Mouse (Mus musculus): ENCODE results near the gene Myof. TPM values are rescaled to one million over a fixed set of nuclear protein-coding genes. Genes with fewer than 3 reads are reported as not detected.

Gene Myof
- total RNA-seq, 1 experiment from 2014 or later: 4.6 TPM

- ATAC-seq (replicated peaks; ENCODE audit: insufficient number of reproducible peaks, low FRiP score, low TSS enrichment, poor library complexity, severe bottlenecking): no peak
Observed at GRCm38 (mm10) chr19:38053227-38054041, 10.1 kb upstream of the Myof start.

GRCm38 (mm10) chr19:38049686-38050085, 6.3 kb upstream of the Myof start:
- no peak for ATAC-seq (replicated peaks; ENCODE audit: insufficient number of reproducible peaks, low FRiP score, low TSS enrichment, poor library complexity, severe bottlenecking)

DNA sequence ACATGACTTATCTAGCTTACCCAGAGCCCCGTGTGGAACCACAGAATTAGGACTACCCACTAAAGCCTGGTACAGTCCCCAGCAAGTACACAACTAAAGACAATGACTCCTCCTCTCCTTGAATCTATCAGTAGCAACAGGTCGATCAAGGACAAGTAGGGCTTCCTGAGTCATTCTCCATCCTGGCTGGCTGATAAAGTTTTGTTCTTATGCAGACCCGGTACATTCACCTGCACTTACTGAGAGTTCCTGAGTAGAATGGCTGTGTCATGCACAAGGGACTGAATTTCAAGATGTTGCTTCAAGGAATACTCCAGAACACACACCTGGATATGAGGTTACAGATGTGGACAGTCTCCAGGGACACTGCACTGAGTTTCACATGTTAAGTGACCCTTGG, 1.8 kb upstream of the Myof start:
- no peak for ATAC-seq (replicated peaks; ENCODE audit: insufficient number of reproducible peaks, low FRiP score, low TSS enrichment, poor library complexity, severe bottlenecking)

GRCm38 (mm10) chr19:38042261-38042722, 1.1 kb downstream of the Myof start:
- no peak for ATAC-seq (replicated peaks; ENCODE audit: insufficient number of reproducible peaks, low FRiP score, low TSS enrichment, poor library complexity, severe bottlenecking)

DNA sequence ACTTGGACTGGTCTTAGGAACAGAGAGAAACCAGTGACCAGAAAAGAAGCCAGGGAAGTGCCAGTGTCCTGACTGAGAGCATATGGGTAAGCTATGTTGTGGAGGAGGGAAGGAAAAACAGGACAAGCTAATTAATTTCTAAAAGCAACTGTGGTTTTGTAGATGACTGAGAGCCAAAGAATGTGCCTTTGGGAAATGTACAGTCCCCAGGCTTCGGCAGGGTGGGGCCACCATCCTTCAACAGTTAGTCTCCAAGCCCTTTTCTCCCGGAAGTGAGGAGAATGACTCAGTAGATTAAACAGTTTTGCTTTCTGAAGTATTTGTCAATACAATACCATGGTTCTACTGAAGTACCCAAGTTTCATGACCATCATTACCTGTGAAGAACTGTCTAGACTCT, 5.1 kb downstream of the Myof start:
- no peak for ATAC-seq (replicated peaks; ENCODE audit: insufficient number of reproducible peaks, low FRiP score, low TSS enrichment, poor library complexity, severe bottlenecking)

GRCm38 (mm10) chr19:38035766-38036165, 7.6 kb downstream of the Myof start:
- no peak for ATAC-seq (replicated peaks; ENCODE audit: insufficient number of reproducible peaks, low FRiP score, low TSS enrichment, poor library complexity, severe bottlenecking)

DNA sequence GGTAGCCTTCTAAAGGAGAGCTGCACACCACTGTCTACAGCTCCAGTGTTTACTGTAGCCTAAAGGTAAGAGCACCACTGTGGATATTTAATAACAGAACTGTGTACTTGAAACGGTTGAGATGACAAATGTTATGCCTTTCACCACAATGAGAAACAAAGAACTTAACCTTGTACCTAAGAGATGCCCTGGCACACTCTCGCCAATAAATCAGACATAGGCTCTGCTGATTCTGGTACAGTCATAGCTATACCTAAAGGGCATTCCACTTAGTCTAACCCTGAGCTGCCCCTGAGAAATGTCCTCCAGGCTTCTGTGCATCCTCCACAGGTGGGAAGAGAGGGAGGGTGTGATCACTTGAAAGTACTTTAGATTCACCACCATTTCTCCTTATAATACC, 8.7 kb downstream of the Myof start:
- ATAC-seq (replicated peaks; ENCODE audit: insufficient number of reproducible peaks, low FRiP score, low TSS enrichment, poor library complexity, severe bottlenecking): no peak

DNA sequence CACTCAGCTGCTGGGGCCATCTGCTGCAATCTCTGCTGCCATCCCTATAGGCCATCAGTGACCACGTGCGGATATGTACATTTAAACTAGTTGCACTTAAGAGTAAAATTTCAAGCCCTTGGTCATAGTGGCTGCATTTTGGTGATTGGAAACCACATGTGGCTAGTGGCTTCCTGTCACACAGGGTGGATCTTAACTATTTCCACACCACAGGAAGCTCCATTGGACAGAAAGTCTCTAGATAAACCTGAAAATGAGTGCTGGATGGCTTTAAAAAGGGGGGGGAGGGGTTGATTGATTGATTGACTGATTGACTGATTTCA, 9.7 kb downstream of the Myof start:
- ATAC-seq (replicated peaks; ENCODE audit: insufficient number of reproducible peaks, low FRiP score, low TSS enrichment, poor library complexity, severe bottlenecking): no peak

- no peak for ATAC-seq (replicated peaks; ENCODE audit: insufficient number of reproducible peaks, low FRiP score, low TSS enrichment, poor library complexity, severe bottlenecking)
Observed at GRCm38 (mm10) chr19:38032993-38033734, 10.2 kb downstream of the Myof start.

- ATAC-seq (replicated peaks; ENCODE audit: insufficient number of reproducible peaks, low FRiP score, low TSS enrichment, poor library complexity, severe bottlenecking): no peak
Observed at GRCm38 (mm10) chr19:38031144-38031543, 12.2 kb downstream of the Myof start.

GRCm38 (mm10) chr19:38030673-38031137, 12.7 kb downstream of the Myof start:
- ATAC-seq (replicated peaks; ENCODE audit: insufficient number of reproducible peaks, low FRiP score, low TSS enrichment, poor library complexity, severe bottlenecking): no peak

- ATAC-seq (replicated peaks; ENCODE audit: insufficient number of reproducible peaks, low FRiP score, low TSS enrichment, poor library complexity, severe bottlenecking): no peak
Observed at GRCm38 (mm10) chr19:38029871-38030270, 13.5 kb downstream of the Myof start.

DNA sequence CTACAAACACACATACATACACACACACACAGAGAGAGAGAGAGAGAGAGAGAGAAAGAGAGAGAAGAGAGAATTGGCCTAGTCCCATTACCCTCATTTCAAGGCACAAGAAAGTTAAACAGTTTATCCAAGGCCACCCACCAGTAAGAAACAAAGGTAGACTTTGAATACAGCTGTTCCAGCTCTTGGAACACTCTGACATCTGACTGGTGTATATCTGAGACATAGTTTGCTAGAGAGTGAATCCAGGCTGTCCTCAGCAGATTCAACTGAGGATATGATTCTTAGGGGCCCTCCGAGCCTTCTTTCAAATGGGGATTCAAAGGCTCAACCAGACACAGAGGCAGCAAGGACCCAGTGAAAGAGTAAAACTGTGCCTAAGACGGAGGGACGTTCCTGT, 14.1 kb downstream of the Myof start:
- no peak for ATAC-seq (replicated peaks; ENCODE audit: insufficient number of reproducible peaks, low FRiP score, low TSS enrichment, poor library complexity, severe bottlenecking)

DNA sequence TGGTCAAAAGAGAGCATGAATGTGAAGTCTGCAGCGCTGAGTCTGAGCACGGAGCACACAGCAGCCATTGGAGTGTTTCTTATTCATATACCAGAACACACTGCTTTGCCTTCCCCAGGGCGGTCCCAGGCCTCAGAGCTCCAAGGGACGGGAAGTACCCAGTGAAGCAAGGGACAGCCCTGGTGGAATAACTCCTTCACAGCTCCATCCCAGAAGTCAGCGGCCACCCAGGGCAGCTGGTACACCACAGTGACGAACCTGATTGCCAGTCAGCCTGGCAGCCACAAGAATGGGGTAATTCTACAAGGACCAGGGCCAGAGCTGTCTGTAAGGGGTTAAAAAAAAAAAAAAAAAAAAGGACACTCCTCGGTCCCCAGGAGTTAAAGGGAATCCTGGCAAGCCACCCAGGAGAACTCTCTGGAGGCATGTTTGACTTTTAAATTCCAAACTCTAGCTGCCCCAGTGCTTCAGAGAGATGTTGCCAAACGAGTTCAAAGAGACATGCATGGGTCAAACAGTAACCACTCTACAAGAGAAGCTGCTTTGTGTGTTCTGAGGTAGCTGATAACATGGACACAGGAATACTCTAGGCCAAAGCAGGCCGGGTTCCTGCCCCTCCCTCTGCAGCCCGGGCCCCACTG, 15.4 kb downstream of the Myof start:
- ATAC-seq (replicated peaks; ENCODE audit: insufficient number of reproducible peaks, low FRiP score, low TSS enrichment, poor library complexity, severe bottlenecking): no peak

DNA sequence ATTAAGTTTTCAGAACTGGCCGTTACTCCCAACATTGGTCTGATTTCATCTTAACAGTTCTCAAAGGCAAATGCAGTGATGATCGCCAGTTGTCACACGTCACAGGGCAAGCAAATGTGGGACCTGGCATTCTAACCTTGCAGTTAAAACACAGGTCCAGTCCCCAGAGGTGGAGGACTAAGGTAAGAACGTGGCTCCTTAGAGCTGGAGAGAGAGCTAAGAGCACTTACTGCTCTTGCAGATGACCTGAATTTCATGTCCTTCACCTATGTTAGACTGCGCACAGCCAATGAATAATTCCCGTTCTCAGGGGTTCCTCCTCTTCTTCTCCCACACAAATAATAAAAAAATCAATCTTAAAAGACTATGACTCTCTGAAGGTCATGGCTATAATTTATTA, 16.0 kb downstream of the Myof start:
- no peak for ATAC-seq (replicated peaks; ENCODE audit: insufficient number of reproducible peaks, low FRiP score, low TSS enrichment, poor library complexity, severe bottlenecking)

DNA sequence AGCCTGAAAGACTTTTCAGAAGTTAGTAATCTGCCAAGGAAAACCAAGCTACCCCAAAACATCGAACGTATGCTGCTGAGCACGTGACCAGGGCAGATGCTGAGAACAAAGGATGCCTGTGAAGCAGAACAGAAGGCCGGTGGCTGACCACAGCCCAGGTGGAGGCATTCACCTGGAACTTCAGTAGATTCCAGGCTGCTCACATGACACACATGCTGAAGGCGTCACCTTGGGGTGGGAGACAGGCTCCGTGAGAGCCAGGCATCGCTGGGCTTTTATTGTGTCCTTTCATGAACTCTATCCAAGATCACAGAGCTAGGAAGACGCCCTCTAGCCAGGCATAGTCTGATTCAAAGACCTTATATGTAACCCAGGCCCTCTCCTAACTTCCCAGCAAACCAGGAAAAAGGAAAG, 17.2 kb downstream of the Myof start:
- no peak for ATAC-seq (replicated peaks; ENCODE audit: insufficient number of reproducible peaks, low FRiP score, low TSS enrichment, poor library complexity, severe bottlenecking)

GRCm38 (mm10) chr19:38025254-38026041, 17.9 kb downstream of the Myof start:
- ATAC-seq (replicated peaks; ENCODE audit: insufficient number of reproducible peaks, low FRiP score, low TSS enrichment, poor library complexity, severe bottlenecking): no peak

DNA sequence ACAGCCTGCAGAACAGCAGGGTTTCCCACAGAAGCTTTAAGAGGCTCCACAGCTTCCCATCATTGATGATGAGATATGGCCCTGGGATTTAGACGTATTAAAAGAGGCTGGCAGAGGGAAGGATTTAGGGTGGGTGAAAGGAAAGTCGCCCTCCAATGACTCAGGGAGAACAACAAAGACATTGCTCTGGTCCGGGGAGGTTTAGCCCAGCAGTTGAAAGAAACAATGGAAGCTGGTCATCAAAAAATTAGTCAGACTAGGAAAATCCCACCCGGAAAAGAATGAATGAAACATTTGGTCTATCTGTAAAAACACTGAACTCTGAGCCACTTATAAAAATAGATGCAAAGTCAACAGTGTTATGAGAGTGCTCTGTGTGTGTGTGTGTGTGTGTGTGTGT, 19.8 kb downstream of the Myof start:
- ATAC-seq (replicated peaks; ENCODE audit: insufficient number of reproducible peaks, low FRiP score, low TSS enrichment, poor library complexity, severe bottlenecking): no peak

DNA sequence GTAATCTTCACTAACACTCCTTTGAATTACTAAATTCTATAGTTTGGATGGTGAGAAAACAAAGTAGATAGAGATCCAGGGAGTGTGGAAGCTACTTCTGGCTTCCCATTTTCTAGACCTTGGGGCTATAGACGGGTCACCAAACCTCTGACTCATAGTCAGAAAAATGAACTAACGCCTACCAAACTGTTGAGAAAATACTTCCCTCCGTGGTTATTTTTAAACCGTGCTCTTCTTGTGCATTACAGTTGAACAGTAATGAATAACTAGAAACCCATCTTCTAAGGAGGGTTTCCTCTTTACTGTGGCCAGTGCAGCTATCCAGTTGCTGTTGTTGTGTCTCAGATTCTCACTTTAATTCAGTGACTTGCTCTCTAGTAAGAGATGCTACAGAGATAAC, 20.7 kb downstream of the Myof start:
- peak; percentile 84 for ATAC-seq (replicated peaks; ENCODE audit: insufficient number of reproducible peaks, low FRiP score, low TSS enrichment, poor library complexity, severe bottlenecking)

Measured in monocyte, adult 5-6 weeks (primary cell).